Mouse (Mus musculus) left cerebral cortex, adult 2 months (tissue): ENCODE results near the gene Irf3. TPM values are rescaled to one million over a fixed set of nuclear protein-coding genes. Genes with fewer than 3 reads are reported as not detected.

ENCODE experiments used
- DNase-seq, 2 experiments: peaks; one replicate each; pipeline ENCODE4 v3.0.0; 2021 to 2022; ENCODE audit warnings: low spot score in 2 of 2, mixed read lengths in 1 of 2; ENCODE audit errors: extremely low spot score in 1 of 2
- H3K27ac ChIP-seq: fragments of 200-600 bp; 2 replicates; pipeline ENCODE4 v1.8.1; 2022
- H3K4me3 ChIP-seq: fragments of 200-600 bp; 2 replicates; pipeline ENCODE4 v1.8.1; 2022
- CTCF ChIP-seq: fragments of 200-600 bp; IDR thresholded peaks from 2 replicates; pipeline ENCODE4 v1.8.1; 2022; ENCODE audit warnings: antibody characterized with exemption, mild to moderate bottlenecking, moderate library complexity
- intact Hi-C: fragments of 180-260 bp; cut with DNase I; formaldehyde crosslinking; loops from one replicate; pipeline ENCODE4 v1.15.1; 2025
- total RNA-seq, 2 experiments: library from RNA; stranded (reverse); gene quantifications; 2 replicates each; pipeline ENCODE4 v1.2.3; 2021

The Irf3 gene
- total RNA-seq, 2 experiments from 2014 or later, result 36.4 to 36.9 TPM

- intact Hi-C loops, result no loop called here
- no peak overlapping the region; the same call in 1 of the 2 replicates for H3K27ac ChIP-seq
These were observed 28.3 kb downstream of the Irf3 start for GRCm38 (mm10) chr7:45025601-45026220.

GRCm38 (mm10) chr7:45026256-45026655 lies 28.8 kb downstream of the Irf3 start:
- DNase-seq, result no peak
- no peak for TF ChIP-seq CTCF
- Histone ChIP-seq H3K27ac (no peak overlapping the region; the same call in 1 of the 2 replicates), H3K4me3 (no peak overlapping the region)
- intact Hi-C loops, result no loop called here

More at GRCm38 (mm10) chr7:45025601-45026220, 28.3 kb downstream of the Irf3 start:
- no peak for DNase-seq
- TF ChIP-seq CTCF, result no peak
- H3K4me3 ChIP-seq, result no peak overlapping the region

GRCm38 (mm10) chr7:45027761-45028160 lies 30.3 kb downstream of the Irf3 start:
- no peak overlapping the region for H3K4me3 ChIP-seq
- TF ChIP-seq CTCF, result no peak
- H3K27ac ChIP-seq, result no peak overlapping the region
- intact Hi-C loops, result no loop called here
- DNase-seq, result no peak

- intact Hi-C loops, result no loop called here
- Histone ChIP-seq H3K27ac (no peak overlapping the region), H3K4me3 (no peak overlapping the region)
- no peak for TF ChIP-seq CTCF
- DNase-seq, result no peak
These were observed 30.9 kb downstream of the Irf3 start for GRCm38 (mm10) chr7:45028351-45028750.

- no peak for TF ChIP-seq CTCF
- DNase-seq, result no peak
- H3K4me3 ChIP-seq, result no peak overlapping the region
These were observed 32.5 kb downstream of the Irf3 start for GRCm38 (mm10) chr7:45029995-45030394.

GRCm38 (mm10) chr7:45030857-45031256 lies 33.4 kb downstream of the Irf3 start:
- H3K4me3 ChIP-seq, result no peak overlapping the region
- TF ChIP-seq CTCF, result no peak
- H3K27ac ChIP-seq, result no peak overlapping the region
- no peak for DNase-seq
- intact Hi-C loops, result no loop called here

More at GRCm38 (mm10) chr7:45029995-45030394, 32.5 kb downstream of the Irf3 start:
- H3K27ac ChIP-seq, result no peak overlapping the region
- intact Hi-C loops, result no loop called here

- DNase-seq, result no peak
- TF ChIP-seq CTCF, result no peak
- intact Hi-C loops, result no loop called here
- H3K4me3 ChIP-seq, result no peak overlapping the region
- no peak overlapping the region for H3K27ac ChIP-seq
These were observed 36.4 kb downstream of the Irf3 start for GRCm38 (mm10) chr7:45033722-45034359.

- intact Hi-C loops, result no loop called here
These were observed 38.2 kb downstream of the Irf3 start for GRCm38 (mm10) chr7:45035631-45036030.

GRCm38 (mm10) chr7:45036702-45037101 lies 39.3 kb downstream of the Irf3 start:
- DNase-seq, result no peak
- intact Hi-C loops, result no loop called here
- TF ChIP-seq CTCF, result no peak; the same call in 1 of the 2 replicates
- H3K4me3 ChIP-seq, result no peak overlapping the region
- no peak overlapping the region for H3K27ac ChIP-seq

More at GRCm38 (mm10) chr7:45035631-45036030, 38.2 kb downstream of the Irf3 start:
- no peak overlapping the region for H3K27ac ChIP-seq
- no peak overlapping the region for H3K4me3 ChIP-seq
- TF ChIP-seq CTCF, result no peak
- no peak for DNase-seq

- no peak overlapping the region for H3K4me3 ChIP-seq
- intact Hi-C loops, result no loop called here
- H3K27ac ChIP-seq, result no peak overlapping the region
- DNase-seq, result no peak
- peak; percentile 66 for TF ChIP-seq CTCF
These were observed 40.4 kb downstream of the Irf3 start for GRCm38 (mm10) chr7:45037720-45038361.

GRCm38 (mm10) chr7:45038411-45038810 lies 41.0 kb downstream of the Irf3 start:
- no peak for TF ChIP-seq CTCF
- Histone ChIP-seq H3K27ac (no peak overlapping the region), H3K4me3 (no peak overlapping the region)
- DNase-seq, result no peak
- intact Hi-C loops, result no loop called here

- intact Hi-C loops, result no loop called here
These were observed 43.4 kb downstream of the Irf3 start for GRCm38 (mm10) chr7:45040851-45041250.

More at GRCm38 (mm10) chr7:45040851-45041250, 43.4 kb downstream of the Irf3 start:
- H3K4me3 ChIP-seq, result no peak overlapping the region
- no peak overlapping the region for H3K27ac ChIP-seq
- TF ChIP-seq CTCF, result no peak
- DNase-seq, result no peak
